Mouse (Mus musculus) liver, adult 2 months (tissue): ENCODE measurements around the gene Hhipl1. TPM values are rescaled to one million over a fixed set of nuclear protein-coding genes. Genes with fewer than 3 reads are reported as not detected.
A peak's percentile ranks its signal among the peaks of the same experiment; 100 is the strongest.

ENCODE experiments used
- DNase-seq: peaks from one replicate; pipeline ENCODE4 v3.0.0-alpha.2; 2011; ENCODE audit warnings: low read depth, low spot score; ENCODE audit errors: extremely low read depth
- H3K27ac ChIP-seq: fragments of 200-500 bp; replicated peaks from 2 replicates; pipeline ENCODE4 v1.5.1; 2012; ENCODE audit warnings: low read depth, mild to moderate bottlenecking, control low read depth, inconsistent platforms, low read length; ENCODE audit not compliant: insufficient read depth
- H3K27me3 ChIP-seq: fragments of 200-500 bp; 2 replicates; pipeline ENCODE4 v1.6.1; 2012; ENCODE audit warnings: mild to moderate bottlenecking, moderate library complexity, low read length, inconsistent platforms; ENCODE audit not compliant: control insufficient read depth, insufficient read depth
- H3K36me3 ChIP-seq: fragments of 200-500 bp; 2 replicates; pipeline ENCODE4 v1.6.1; 2012; ENCODE audit warnings: low read length, inconsistent platforms; ENCODE audit not compliant: control insufficient read depth, insufficient read depth
- H3K4me1 ChIP-seq: fragments of 200-500 bp; 2 replicates; pipeline ENCODE4 v1.6.1; 2011; ENCODE audit warnings: low read length; ENCODE audit not compliant: control insufficient read depth, insufficient read depth
- H3K4me3 ChIP-seq: fragments of 200-500 bp; 2 replicates; pipeline ENCODE4 v1.5.1; 2011; ENCODE audit warnings: low read depth, mild to moderate bottlenecking, control low read depth, low read length, moderate library complexity; ENCODE audit not compliant: insufficient read depth
- H3K79me2 ChIP-seq: fragments of 200-500 bp; 2 replicates; pipeline ENCODE4 v1.6.1; 2012; ENCODE audit warnings: inconsistent platforms, mild to moderate bottlenecking, low read length, moderate library complexity; ENCODE audit not compliant: control insufficient read depth, insufficient read depth
- H3K9ac ChIP-seq: fragments of 200-500 bp; 2 replicates; pipeline ENCODE4 v1.6.1; 2012; ENCODE audit warnings: low read depth, mild to moderate bottlenecking, control low read depth, inconsistent platforms, low read length
- CTCF ChIP-seq: fragments of 200-500 bp; IDR thresholded peaks from 2 replicates; pipeline ENCODE4 v1.5.1; 2011; ENCODE audit warnings: low read depth, low read length, control low read depth
- POLR2A ChIP-seq: fragments of 200-500 bp; IDR thresholded peaks from 2 replicates; pipeline ENCODE4 v1.6.1; 2011; ENCODE audit warnings: low read length, control low read depth; ENCODE audit not compliant: insufficient read depth; ENCODE audit errors: extremely low read depth
- WGBS: fragments of 180-500 bp; shearing (Covaris S2); methylation state at CpG from one replicate; pipeline ENCODE4 v1.1.7; 2018; 5-methylcytosine and 5-hydroxymethylcytosine counted together
- polyA plus RNA-seq: library from polyadenylated mRNA; depleted of rRNA; stranded (reverse); fragments of >200 nt; gene quantifications from 2 replicates; pipeline ENCODE4 v1.2.3, GENCODE M21; 2012
- total RNA-seq: library from RNA; depleted of rRNA; stranded (reverse); fragments of >200 nt; gene quantifications from 2 replicates; pipeline ENCODE4 v1.2.3, GENCODE M21; 2014

Gene Hhipl1
- total and polyA plus RNA-seq, 2 experiments: 0.50 to 0.55 TPM

DNA sequence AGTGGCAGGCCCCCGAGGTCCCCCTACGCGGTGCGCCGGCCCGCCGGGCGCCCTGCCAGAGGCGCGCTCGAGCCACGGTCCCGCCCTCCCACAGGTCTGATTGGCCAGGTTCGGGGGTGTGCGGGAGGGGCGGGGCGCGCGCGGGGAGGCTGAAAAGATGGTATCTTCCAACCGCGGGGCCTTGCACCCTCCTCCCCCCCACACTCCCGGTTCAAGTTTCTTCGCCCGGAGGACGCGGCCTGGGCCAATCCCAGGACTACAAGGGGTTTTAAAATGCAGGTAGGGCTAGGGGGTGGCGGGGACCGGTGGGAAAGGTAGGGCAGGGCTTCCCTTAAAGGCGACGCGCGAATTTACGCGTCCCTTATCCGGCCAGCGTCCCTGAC is 30.6 kb upstream of the Hhipl1 start:
- DNase-seq: peak; percentile 88
- Histone ChIP-seq H3K36me3 (no peaks in the 10 kb centered on the region), H3K9ac (peak overlapping the region; percentile 72), H3K4me1 (peaks cover 33% of the 10 kb centered on the region), H3K27ac (peak overlapping the region; percentile 22; the same call in 1 of the 2 replicates), H3K79me2 (peaks cover 16% of the 10 kb centered on the region), H3K4me3 (peak overlapping the region; percentile 78), H3K27me3 (no peaks in the 10 kb centered on the region)
- TF ChIP-seq POLR2A (0 out of 2 replicates have a peak, but pooled peaks have one; percentile 39), CTCF (no peak)
- under 1% methylated on average over 28 of the region's 37 CpGs for WGBS

DNA sequence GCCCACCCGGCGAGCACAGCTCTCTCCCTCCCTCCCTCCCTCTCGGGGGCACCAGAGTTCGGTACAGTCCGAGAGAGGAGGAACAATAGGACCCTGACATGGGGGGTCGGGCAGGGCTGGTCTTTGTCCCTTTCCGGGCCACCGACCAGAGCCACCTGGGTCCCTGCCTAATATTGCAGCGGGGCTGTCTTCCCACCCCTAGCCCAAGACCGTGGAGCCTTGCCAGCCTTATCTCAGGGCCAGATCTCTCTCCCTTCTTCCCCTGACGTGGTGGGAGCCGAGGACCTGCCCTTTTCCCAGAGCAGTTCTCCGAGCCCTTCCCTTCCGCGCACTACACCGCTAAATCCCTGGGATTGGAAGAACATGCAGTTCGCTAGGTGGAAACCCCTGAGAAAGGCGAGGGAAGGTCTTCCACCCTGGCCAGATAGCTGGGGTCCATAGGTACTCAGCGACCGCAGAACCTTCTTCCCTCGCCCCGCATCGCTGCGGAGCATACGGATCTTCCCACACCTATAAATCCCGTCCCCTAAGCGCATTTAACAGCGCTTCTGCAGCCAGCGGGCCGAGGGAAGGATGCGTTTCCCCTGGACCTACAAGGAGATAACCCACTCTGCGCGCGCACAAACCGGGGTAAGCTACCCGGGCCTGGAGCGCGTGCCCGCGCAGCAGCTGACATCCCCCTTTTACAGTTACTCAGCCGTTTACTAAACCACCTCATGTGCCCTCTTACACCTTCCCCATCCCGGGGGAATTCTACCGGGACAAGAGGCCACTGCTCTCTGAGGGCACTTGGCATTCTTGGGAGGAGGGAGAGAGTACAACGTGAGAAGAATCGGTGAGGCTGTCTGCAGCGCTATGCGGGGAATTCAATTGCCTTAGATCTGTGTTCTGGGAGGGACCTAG is 29.9 kb upstream of the Hhipl1 start:
- Histone ChIP-seq H3K4me1 (peaks cover 29% of the 10 kb centered on the region), H3K27ac (peak overlapping the region; percentile 22; the same call in 1 of the 2 replicates), H3K36me3 (no peaks in the 10 kb centered on the region), H3K9ac (peak overlapping the region; percentile 72), H3K27me3 (no peaks in the 10 kb centered on the region), H3K79me2 (peaks cover 15% of the 10 kb centered on the region), H3K4me3 (peak overlapping the region; percentile 78)
- DNase-seq: peak; percentile 29
- no peak for TF ChIP-seq POLR2A
- no peak for TF ChIP-seq CTCF
- 2% methylated on average over 47 of the region's 47 CpGs for WGBS

DNA sequence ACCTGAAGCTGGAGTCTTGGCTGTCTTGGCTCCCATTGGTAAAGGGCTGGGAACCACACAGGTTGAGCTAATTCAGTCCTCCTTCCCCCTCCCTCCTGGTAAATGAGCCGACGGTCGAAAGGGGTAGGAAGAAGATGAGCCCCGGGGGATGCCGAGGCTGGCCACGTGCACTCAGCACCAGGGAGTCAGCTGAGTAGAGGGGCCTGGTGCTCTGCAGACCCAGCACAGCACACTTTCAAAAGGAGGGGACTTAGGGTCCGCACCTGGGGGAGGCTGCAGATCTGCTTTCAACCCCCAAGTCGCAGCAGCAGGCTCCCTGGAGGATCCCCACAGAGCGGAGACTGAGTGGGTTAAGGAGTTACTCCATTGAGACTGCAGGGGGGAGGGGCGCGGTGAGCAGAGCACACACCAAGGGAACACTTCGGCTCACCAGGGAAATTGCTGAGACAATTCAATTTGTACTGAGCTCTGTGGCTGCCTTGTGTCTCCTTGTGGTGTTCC is 28.7 kb upstream of the Hhipl1 start:
- Histone ChIP-seq H3K27ac (no peak overlapping the region), H3K9ac (no peak overlapping the region), H3K36me3 (no peaks in the 10 kb centered on the region), H3K27me3 (no peaks in the 10 kb centered on the region), H3K79me2 (peaks cover 6% of the 10 kb centered on the region; the same call in 1 of the 2 replicates), H3K4me1 (peaks cover 18% of the 10 kb centered on the region), H3K4me3 (no peak overlapping the region)
- no peak for DNase-seq
- WGBS: 69% methylated on average over 12 of the region's 12 CpGs
- no peak for TF ChIP-seq POLR2A
- TF ChIP-seq CTCF: no peak

DNA sequence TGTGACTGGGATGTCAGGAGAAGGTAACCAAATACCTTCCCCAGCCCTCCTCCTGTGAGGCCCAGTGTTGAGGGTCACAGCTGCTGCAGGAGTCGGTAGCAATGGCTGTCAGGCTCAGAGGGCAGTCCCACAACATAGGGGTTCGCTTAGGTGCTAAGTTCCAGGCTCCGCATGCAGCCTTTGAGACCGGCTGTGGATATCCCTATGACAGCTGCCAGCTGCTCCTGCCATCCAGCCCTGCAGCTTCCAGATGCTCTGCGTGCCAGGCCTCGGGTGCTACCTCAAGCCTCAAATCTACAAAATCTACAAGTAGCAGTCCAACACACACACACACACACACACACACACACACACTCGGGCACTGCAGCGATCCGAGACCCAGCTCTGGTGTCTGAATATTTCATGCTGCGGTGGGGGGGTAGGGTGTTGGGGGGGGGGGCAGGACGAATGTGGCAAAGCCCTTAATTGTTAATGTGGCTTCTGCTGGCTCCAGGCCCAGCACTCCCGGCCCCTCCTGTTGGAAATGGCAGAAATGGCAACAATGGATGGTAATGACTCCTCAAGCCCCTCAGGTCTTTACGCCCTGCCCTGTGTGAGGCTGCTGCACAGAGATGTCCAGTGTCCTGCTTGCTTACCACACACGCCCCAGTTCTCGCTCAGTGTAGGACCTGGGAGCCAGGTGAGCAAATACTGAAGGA is 27.7 kb upstream of the Hhipl1 start:
- Histone ChIP-seq H3K9ac (no peak overlapping the region), H3K27ac (no peak overlapping the region), H3K4me1 (peaks cover 11% of the 10 kb centered on the region), H3K79me2 (peaks cover 6% of the 10 kb centered on the region; the same call in 1 of the 2 replicates), H3K27me3 (no peaks in the 10 kb centered on the region), H3K36me3 (no peaks in the 10 kb centered on the region), H3K4me3 (no peak overlapping the region)
- DNase-seq: no peak
- TF ChIP-seq POLR2A: no peak
- TF ChIP-seq CTCF: no peak
- WGBS: 85% methylated on average over 15 of the region's 15 CpGs

DNA sequence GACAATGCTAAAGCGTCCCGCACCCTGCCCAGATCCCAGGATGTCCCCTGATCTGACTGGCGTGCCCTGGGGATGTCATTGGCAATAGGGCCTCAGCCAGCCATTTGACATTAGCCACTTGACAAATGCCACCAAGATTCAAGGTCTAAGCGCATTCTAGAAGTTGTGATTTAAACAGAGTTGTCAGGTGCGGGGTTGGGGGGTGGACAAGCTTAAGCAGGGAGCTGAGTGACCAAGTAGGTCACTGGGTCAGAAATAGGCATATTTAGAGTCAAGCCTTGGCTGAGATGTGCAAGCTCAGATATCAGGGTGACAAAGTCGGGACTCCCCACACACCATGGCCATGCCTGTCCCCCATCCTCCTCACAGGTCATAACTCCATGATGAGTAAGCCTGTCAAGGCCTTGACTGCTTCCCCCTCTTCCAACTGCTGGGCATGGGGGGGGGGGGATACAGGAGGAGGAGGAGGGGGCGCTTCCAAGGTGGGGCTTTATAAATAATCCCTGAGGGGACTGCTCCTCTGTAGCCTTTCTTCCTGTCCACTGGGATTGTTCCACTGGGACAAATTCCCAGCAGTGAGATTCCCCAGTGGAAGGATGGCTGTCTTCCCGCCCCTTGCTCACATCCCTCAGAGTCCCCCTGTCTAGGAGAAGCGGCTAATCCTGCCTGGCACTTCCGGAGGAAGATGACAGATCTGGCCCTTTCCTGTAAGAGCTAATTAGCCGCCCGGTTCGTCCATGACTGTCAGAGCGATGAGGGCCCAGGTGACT is 21.4 kb upstream of the Hhipl1 start:
- TF ChIP-seq POLR2A (no peak), CTCF (no peak)
- no peak overlapping the region for H3K9ac ChIP-seq

More for the DNA sequence above, 21.4 kb upstream of the Hhipl1 start:
- WGBS: 74% methylated on average over 14 of the region's 14 CpGs
- H3K27ac ChIP-seq: no peak overlapping the region
- no peaks in the 10 kb centered on the region for H3K4me1 ChIP-seq
- no peaks in the 10 kb centered on the region for H3K27me3 ChIP-seq
- H3K36me3 ChIP-seq: no peaks in the 10 kb centered on the region
- H3K79me2 ChIP-seq: no peaks in the 10 kb centered on the region
- DNase-seq: no peak
- no peak overlapping the region for H3K4me3 ChIP-seq
